Mouse (Mus musculus) E14TG2a.4 (cell line): ENCODE measurements around the gene N4bp2.

Source experiments
- CTCF ChIP-seq: conservative IDR thresholded peaks from 2 replicates; pipeline ENCODE4 v1.5.1; 2014; ENCODE audit warnings: low read length
- NANOG ChIP-seq: IDR thresholded peaks from 2 replicates; pipeline ENCODE4 v1.6.1; 2014; ENCODE audit warnings: borderline replicate concordance, low read length, mixed read lengths
- POU5F1 ChIP-seq: IDR thresholded peaks from 2 replicates; pipeline ENCODE4 v1.6.1; 2014; ENCODE audit warnings: low read length, borderline replicate concordance

DNA sequence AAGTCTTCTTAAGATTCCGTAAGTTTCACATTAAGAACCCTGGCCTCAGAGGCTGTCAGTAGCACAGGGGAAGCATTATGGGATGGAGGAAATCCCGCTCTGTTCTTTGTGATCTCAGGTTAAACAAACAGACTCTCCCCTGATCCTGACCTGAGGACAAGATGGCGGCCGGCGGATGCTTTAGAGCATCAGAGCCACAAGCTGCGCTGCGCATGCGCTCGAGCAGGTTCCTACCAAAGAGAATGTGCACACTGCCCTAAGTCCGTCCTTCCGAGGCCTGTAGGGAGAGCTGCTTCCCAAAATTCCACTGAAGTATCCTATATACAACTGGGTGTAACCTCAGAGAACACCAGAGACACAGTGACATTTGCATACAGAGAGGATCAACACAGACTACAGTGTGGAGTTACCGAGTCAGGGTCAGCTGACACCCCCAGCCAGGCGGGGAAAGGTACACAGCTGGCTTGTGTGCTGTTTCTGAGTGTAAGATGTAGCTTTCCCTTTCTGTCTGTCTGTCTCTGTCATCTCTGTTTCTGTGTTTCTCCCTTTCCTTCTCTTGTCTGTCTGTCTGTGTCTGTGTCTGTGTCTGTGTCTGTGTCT lies 108.1 kb downstream of the N4bp2 start:
- TF ChIP-seq CTCF (no peak), NANOG (no peak), POU5F1 (no peak)
